Mouse (Mus musculus) heart, postnatal 0 days (tissue): ENCODE data around the gene Il18rap.

Experiments used
- CTCF ChIP-seq: IDR thresholded peaks from 2 replicates; pipeline ENCODE4 v1.5.1; 2016; ENCODE audit warnings: antibody characterized with exemption, control low read depth, low read depth
- EP300 ChIP-seq: IDR thresholded peaks from 2 replicates; pipeline ENCODE4 v1.6.1; 2016; ENCODE audit warnings: antibody characterized with exemption, low read depth

DNA sequence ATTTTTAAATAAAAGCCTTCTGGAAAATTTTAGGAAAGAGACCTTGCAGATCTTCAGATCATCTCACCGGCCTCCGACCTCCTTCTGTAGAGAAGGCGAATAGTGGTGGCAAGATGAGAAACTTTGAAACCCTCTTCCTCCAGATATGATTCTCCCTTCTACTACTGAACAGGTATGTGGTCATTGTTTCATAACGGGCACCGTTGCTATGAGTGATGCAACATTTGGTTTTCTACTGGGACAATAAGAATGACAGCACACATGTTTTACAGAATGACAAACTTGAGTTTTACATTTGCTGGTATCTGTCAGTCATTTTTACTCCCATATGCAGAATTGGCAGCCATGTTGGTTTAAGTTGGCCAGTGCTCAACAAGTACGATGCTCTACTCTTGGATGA is 1.2 kb downstream of the Il18rap start:
- TF ChIP-seq CTCF (no peak), EP300 (no peak)
